Mouse (Mus musculus) heart, postnatal 4 days (tissue): ENCODE results near the gene Ddi2. TPM values are rescaled to one million over a fixed set of nuclear protein-coding genes. Genes with fewer than 3 reads are reported as not detected.

ENCODE experiments used
- DNase-seq: peaks from one replicate; pipeline ENCODE4 v3.0.0; 2021
- total RNA-seq, 2 experiments: library from RNA; stranded (reverse); gene quantifications; 2 replicates each; pipeline ENCODE4 v1.2.3; 2021

Gene Ddi2
- total RNA-seq, 2 experiments from 2014 or later, result 34.9 to 36.8 TPM

GRCm38 (mm10) chr4:141741856-141742255 is 18.6 kb upstream of the Ddi2 start:
- DNase-seq, result no peak

GRCm38 (mm10) chr4:141738015-141738414 is 14.8 kb upstream of the Ddi2 start:
- DNase-seq, result no peak

DNA sequence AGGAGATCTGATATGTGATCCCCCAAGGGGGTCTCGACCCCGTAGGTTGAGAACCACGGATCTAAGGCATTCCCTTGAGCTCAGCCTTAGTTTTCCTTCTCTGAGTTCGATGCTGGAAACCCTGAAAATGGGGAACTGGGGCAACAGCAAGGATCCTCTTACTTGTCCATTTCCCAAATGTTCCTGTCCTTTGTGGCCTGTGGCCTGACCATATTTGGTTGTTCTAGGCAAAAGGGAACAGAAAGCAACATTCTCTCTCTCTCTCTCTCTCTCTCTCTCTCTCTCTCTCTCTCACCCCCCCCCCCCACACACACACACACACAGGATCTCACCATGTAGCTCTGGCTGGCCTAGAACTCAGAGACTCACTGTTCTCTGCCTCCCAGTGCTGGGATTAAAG is 13.6 kb upstream of the Ddi2 start:
- DNase-seq, result no peak

GRCm38 (mm10) chr4:141735206-141735560 is 12.0 kb upstream of the Ddi2 start:
- no peak for DNase-seq

- DNase-seq, result peak; percentile 88
Measured at GRCm38 (mm10) chr4:141734446-141735205, 11.4 kb upstream of the Ddi2 start.

- DNase-seq, result no peak
Measured at GRCm38 (mm10) chr4:141731766-141732165, 8.5 kb upstream of the Ddi2 start.

GRCm38 (mm10) chr4:141730401-141730800 is 7.2 kb upstream of the Ddi2 start:
- no peak for DNase-seq

DNA sequence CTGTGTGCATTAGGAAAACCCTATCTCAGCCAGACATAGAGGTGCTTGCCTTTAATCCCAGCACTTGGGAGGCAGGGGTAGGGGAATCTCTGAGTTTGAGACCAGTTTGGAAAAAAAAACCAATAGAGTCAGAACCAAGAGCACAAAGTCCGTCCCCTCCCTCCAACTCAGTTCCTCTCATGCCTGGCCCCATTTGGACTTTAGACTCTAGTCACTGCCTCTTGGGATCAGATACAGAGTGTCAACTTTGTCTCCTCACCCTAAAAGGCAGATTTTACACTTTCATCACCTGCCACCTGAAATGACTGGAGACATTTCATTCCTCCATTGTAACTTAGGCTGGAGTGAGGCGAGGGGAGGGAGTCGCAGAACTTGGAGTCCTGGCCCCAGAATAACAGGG is 6.0 kb upstream of the Ddi2 start:
- DNase-seq, result no peak

GRCm38 (mm10) chr4:141725738-141726137 is 2.5 kb upstream of the Ddi2 start:
- no peak for DNase-seq

DNA sequence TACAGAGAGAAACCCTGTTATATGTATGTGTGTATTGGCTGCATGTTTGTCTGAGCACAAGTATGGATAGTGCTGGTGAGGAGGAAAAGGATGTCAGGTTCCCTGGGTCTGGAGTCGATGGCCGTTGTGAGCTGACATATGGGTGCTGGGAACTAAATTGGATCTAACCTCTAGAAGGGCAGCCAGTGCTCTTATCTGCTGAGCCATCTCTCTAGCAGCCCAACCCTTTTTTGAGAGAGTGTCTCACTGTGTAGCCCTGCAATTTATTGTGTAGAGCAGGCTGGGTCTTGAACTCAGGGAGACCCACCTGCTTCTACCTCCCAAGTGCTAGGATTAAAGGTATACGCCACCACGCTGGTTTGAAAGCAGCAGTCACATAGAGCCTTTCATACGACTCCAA is 2.1 kb upstream of the Ddi2 start:
- no peak for DNase-seq

GRCm38 (mm10) chr4:141724594-141724993 is 1.4 kb upstream of the Ddi2 start:
- no peak for DNase-seq

- DNase-seq, result no peak
Measured at GRCm38 (mm10) chr4:141723673-141724068, 452 bp upstream of the Ddi2 start.

DNA sequence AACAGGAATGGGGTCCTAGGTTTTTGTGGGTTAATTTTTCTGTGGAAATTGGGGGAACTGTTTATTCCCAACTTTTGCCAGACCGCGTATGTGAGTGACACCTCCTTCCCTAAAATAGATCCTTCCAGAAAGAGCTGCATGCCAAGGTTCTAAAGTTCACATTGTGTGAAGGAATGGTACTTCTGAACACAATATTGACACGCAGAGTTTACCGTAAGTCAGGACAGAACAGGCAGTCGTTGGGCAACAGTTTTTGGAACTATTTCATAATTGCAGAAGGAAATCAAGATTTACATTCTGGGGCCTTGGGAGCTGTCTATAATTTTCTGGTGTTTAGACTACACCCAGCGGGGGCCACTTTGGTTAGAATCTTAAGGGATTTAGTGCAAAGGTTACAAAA is 1.3 kb downstream of the Ddi2 start:
- no peak for DNase-seq

- DNase-seq, result no peak
Measured at GRCm38 (mm10) chr4:141720761-141721523, 2.3 kb downstream of the Ddi2 start.

GRCm38 (mm10) chr4:141719304-141719703 is 3.9 kb downstream of the Ddi2 start:
- no peak for DNase-seq

GRCm38 (mm10) chr4:141717633-141718032 is 5.6 kb downstream of the Ddi2 start:
- no peak for DNase-seq

GRCm38 (mm10) chr4:141715027-141715426 is 8.2 kb downstream of the Ddi2 start:
- DNase-seq, result no peak

DNA sequence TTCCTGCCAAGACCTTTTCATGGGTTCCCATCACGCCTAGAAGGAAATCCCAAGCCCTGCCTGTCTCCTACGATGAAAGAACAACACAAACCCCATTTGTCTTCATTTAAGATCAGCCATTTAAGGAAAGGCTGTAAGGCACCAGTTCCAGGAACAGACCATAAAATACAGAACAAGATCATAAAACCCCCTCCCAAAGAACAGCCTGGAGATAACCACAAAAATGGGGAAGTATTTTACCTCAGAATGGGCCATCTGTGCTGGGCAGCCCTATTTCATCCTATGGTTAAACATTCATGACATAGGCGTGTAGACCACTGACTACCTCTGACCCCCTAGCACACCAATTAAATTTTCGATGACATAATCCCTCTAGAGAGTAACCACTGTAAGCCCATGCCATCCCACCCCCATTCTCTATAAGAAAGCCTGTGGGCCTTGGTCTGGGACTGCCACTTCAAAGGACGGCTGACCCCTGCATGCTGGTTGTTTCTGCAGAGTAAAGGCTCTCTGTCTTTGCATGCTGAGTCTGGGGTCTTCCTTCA is 9.5 kb downstream of the Ddi2 start:
- no peak for DNase-seq

GRCm38 (mm10) chr4:141711250-141711649 is 12.0 kb downstream of the Ddi2 start:
- no peak for DNase-seq

DNA sequence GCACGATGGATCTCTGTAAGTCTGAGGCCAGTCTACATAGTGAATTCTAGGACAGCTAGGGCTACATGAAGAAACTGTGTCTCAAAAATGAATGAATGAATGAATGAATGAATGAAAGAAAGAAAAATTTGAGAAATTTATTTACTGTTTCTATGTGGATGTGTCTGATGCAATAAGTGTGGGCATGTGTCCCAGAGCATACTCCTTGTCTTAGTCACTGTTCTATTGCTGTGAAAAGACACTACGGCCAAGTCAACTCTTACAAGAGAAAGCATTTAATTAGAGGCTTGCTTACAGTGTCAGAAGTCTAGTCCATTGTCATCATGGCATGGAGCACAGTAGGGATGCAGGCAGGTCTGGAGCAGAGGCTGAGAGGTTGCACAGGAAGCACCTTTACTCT is 14.2 kb downstream of the Ddi2 start:
- no peak for DNase-seq

- no peak for DNase-seq
Measured at GRCm38 (mm10) chr4:141708005-141708404, 15.2 kb downstream of the Ddi2 start.

GRCm38 (mm10) chr4:141705331-141705730 is 17.9 kb downstream of the Ddi2 start:
- DNase-seq, result peak; percentile 25

GRCm38 (mm10) chr4:141704625-141705024 is 18.6 kb downstream of the Ddi2 start:
- DNase-seq, result no peak

DNA sequence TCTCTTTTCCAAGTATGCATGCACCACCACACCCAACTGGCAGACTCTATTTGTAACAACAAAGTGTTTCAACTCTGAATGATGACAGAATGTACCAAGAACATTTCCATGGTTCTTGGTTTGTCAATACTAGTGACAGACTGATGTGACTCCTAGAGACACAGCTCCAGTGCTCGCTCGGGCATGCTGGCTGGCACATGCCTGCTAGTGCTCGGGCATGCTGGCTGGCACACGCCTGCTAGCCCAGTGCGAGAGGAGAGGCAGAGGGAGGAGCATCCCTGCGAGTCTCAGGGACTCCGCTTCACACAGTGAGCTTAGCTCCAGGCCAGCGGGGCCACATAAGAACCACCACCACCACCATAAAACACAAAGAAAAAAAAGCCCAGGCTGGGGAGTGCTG is 28.5 kb downstream of the Ddi2 start:
- DNase-seq, result no peak
